Mouse (Mus musculus) MEL (cell line): ENCODE results near the gene Rfk.

ENCODE experiments used
- CTCF ChIP-seq, 3 experiments: IDR thresholded peaks in 2 of 3; conservative IDR thresholded peaks in 1 of 3; 2 replicates each; pipeline ENCODE4 v1.5.1; 2011 to 2012; ENCODE audit warnings: low read length in 3 of 3, low read depth in 2 of 3, mild to moderate bottlenecking in 2 of 3, improper control_type of control experiment in 1 of 3, inconsistent platforms in 1 of 3, mixed read lengths in 1 of 3, moderate library complexity in 1 of 3; ENCODE audit not compliant: control insufficient read depth in 1 of 3, insufficient read depth in 1 of 3, poor library complexity in 1 of 3, severe bottlenecking in 1 of 3
- GATA1 ChIP-seq: IDR thresholded peaks from 2 replicates; pipeline ENCODE4 v1.6.1; 2011; ENCODE audit warnings: low read depth, low read length, improper control_type of control experiment
- KAT2A ChIP-seq: conservative IDR thresholded peaks from 2 replicates; pipeline ENCODE4 v1.6.1; 2012; ENCODE audit warnings: low read depth, low read length, improper control_type of control experiment, inconsistent platforms
- MAX ChIP-seq: IDR thresholded peaks from 2 replicates; pipeline ENCODE4 v1.6.1; 2011; ENCODE audit warnings: low read length, improper control_type of control experiment
- POLR2A ChIP-seq, 2 experiments: IDR thresholded peaks; 2 replicates each; pipeline ENCODE4 v1.6.1; 2011 to 2012; ENCODE audit warnings: low read length in 2 of 2, mild to moderate bottlenecking in 2 of 2, control low read depth in 1 of 2, improper control_type of control experiment in 1 of 2, low read depth in 1 of 2, moderate library complexity in 1 of 2; ENCODE audit not compliant: control insufficient read depth in 1 of 2, insufficient read depth in 1 of 2, poor library complexity in 1 of 2
- SIN3A ChIP-seq: IDR thresholded peaks from 2 replicates; pipeline ENCODE4 v1.6.1; 2012; ENCODE audit warnings: low read length, improper control_type of control experiment, inconsistent platforms
- SMC3 ChIP-seq: IDR thresholded peaks from 2 replicates; pipeline ENCODE4 v1.6.1; 2011; ENCODE audit warnings: low read depth, low read length, improper control_type of control experiment
- USF1 ChIP-seq: IDR thresholded peaks from 2 replicates; pipeline ENCODE4 v1.6.1; 2014; ENCODE audit warnings: low read depth, mild to moderate bottlenecking, inconsistent platforms, low read length, improper control_type of control experiment, moderate library complexity

- TF ChIP-seq SIN3A, result no peak
- TF ChIP-seq CTCF (IDR thresholded peaks at IDR 0.05 in 2 of 3, conservative IDR thresholded peaks at IDR 0.05 in 1 of 3; ENCODE audit: control insufficient read depth in 1 of 3, insufficient read depth in 1 of 3, low read depth in 2 of 3, low read length in 3 of 3, poor library complexity in 1 of 3, severe bottlenecking in 1 of 3), result no peak
- no peak for TF ChIP-seq KAT2A
- no peak for TF ChIP-seq MAX
- TF ChIP-seq SMC3, result no peak
- no peak for TF ChIP-seq USF1
- no peak for TF ChIP-seq POLR2A (IDR thresholded peaks at IDR 0.05; ENCODE audit: control insufficient read depth in 1 of 2, insufficient read depth in 1 of 2, low read depth in 1 of 2, low read length in 2 of 2, poor library complexity in 1 of 2)
- no peak for TF ChIP-seq GATA1
Observed at GRCm38 (mm10) chr19:17354797-17355196, 39.0 kb upstream of the Rfk start.
